Mouse (Mus musculus) kidney, adult 8-10 months (tissue): ENCODE results near the gene Bricd5.

Source experiments
- DNase-seq, 2 experiments: peaks; one replicate each; pipeline ENCODE4 v3.0.0; 2022

Bricd5 gene

GRCm38 (mm10) chr17:24463374-24464133 is 10.1 kb upstream of the Bricd5 start:
- peak; percentile 43 to 49 for DNase-seq

DNA sequence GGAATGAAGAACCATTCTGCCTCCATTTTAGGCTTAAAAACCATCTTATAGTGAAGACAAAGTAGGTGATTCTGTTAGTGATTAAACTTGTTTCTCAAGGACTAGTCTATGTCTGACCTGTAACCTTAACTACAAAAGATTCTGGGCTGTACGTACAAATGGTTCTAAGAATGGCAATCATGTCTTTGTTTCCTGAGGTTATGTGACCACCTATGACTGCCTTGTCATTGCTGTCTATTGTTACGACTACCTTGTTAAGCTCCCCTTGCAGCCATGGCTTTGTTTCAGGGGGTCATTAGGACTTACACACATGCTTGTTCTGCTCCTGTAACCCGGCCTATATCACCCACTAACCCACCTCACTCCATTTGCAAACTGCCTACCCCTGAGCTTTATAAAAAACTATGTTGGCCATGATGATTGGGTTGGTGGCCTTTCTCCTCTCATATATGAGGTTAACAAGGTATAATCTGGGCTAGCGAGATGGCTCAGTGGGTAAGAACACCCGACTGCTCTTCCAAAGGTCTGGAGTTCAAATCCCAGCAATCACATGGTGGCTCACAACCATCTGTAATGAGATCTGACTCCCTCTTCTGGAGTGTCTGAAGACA is 4.9 kb upstream of the Bricd5 start:
- no peak for DNase-seq

GRCm38 (mm10) chr17:24469336-24469909 is 4.3 kb upstream of the Bricd5 start:
- no peak for DNase-seq

DNA sequence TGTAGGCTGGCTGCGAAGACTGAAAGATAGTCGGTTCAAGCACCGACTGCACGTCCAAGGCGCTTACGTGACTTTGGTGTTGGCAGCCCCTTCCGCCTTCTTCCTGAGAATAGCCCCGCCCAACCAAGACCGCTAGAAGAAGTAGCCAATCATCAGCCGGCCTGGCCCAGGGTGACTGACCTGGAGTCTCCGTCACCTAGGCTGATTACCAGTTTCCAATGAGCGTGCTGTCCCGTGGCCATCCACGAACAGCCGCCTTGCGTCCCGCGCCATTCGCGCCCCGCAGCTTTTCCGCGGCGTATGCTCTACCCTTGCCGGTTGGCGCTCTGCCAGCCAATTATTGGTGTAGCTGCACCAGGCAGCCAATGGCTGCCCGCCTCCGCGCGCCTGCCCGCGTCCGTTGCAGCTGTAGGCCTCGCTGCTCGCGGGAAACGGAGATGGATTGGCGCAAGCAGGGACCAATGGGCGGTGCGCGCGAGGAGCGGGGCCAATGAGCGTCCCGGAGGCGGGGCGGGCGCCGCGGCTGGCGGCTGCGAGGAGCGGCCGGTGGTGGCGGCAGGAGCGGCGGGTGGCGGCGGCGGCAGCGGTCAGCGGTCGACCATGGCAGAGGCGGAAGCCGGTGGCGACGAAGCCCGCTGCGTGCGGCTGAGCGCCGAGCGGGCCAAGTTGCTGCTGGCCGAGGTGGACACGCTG is 3.6 kb upstream of the Bricd5 start, which contains the start of the genes E4f1 and Pgp:
Gene E4f1, minus strand, starts transcription at position 404 of the 693 bp plus-strand sequence.
Gene Pgp, plus strand, starts transcription at position 483 of the 693 bp plus-strand sequence.
- peak; percentile 98 for DNase-seq

DNA sequence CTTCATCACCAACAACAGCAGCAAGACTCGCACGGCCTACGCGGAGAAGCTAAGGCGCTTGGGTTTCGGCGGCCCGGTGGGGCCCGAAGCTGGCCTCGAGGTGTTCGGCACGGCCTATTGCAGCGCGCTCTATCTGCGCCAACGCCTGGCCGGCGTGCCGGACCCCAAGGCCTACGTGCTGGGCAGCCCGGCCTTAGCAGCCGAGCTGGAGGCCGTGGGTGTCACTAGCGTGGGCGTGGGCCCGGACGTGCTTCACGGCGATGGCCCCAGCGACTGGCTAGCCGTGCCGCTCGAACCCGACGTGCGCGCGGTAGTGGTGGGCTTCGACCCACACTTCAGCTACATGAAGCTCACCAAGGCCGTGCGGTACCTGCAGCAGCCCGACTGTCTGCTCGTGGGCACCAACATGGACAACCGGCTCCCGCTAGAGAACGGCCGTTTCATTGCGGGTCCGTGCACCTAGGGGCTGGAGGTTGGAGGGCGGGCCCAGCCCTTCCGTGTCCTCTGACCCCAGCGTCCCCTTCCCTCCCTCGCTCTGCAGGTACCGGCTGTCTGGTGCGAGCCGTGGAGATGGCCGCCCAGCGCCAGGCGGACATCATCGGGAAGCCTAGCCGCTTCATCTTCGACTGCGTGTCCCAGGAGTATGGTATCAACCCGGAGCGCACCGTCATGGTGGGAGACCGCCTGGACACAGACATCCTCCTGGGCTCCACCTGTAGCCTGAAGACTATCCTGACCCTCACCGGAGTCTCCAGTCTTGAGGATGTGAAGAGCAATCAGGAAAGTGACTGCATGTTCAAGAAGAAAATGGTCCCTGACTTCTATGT is 2.8 kb upstream of the Bricd5 start:
- no peak for DNase-seq

DNA sequence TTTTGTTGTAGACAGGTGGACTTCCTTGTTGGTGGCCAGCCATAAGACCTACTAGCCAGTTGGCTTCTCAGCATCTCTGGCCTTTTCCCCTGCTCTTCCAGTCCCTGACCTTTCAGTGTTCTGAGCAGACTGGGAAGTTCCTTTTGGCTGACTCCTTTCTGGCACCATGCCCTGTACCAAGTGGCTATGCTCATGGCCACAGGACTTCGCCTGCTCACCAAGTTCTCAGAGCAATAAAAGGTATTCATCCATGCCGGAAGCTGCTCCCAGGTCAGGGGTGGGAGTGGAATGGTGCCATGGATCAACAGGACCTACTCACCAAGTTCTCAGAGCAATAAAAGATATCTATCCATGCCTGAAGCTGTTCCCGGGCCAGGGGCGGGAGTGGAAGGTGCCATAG is 1.2 kb upstream of the Bricd5 start:
- DNase-seq = peak; percentile 89 to 94

- DNase-seq = no peak
These were observed 873 bp downstream of the Bricd5 start for GRCm38 (mm10) chr17:24474557-24474956.

DNA sequence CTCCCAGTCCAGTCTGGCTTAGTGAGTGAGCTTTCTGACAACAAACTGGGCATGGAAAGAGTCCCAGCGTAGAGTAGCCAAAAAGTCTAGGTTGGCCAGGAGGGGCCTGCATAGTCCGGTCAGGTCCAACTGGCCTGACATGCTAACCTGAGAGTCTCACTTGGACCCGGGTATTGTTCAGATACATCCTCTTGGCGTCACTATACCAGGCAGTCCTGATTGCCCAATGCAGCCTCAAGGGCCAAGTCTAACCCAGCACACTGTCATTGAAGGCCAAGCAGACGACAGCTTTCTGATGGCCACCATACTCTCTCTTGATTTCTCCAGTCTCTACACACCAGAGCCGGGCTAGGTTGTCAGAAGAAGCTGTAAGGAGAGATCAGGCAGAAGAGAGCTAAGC is 1.9 kb downstream of the Bricd5 start:
- no peak for DNase-seq

- no peak for DNase-seq
These were observed 2.5 kb downstream of the Bricd5 start for GRCm38 (mm10) chr17:24476022-24476776.

GRCm38 (mm10) chr17:24477053-24477984 is 3.6 kb downstream of the Bricd5 start:
- no peak for DNase-seq

DNA sequence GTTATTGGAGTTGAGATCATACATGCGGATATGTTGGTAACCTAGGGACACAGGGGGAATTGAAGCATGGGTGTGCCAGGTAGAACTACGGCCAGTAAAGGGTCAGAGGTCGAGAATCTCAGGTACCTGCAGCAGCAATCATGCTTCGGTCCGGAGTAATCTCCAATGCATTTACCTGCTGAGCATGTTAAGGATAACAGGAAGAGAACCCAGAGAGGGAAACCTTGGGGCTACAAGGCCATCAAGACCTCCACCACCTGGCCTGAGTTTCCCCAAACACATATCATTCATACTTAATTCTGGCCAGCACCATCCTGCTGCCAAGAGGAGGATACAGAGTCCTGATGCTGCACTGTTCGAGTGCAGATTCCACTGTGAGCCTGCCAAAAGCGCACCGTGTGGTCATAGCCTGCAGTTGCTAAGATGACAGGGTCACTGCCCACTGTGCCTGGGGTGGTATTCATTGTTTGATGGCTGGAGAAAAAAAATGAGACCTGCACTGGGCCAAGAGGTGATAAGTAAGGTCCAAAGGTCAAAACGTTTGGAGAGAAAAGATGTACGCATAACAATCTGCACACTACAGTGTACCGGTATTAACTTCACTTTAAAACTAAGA is 4.4 kb downstream of the Bricd5 start:
- peak; percentile 29 to 35 for DNase-seq

- DNase-seq = peak; percentile 95 to 97
These were observed 5.1 kb downstream of the Bricd5 start, which contains the start of gene Mlst8 for GRCm38 (mm10) chr17:24478663-24479380. TSS of gene Mlst8 (minus strand) at chr17:24479078.

- DNase-seq = no peak
These were observed 5.7 kb downstream of the Bricd5 start for GRCm38 (mm10) chr17:24479431-24479830.

GRCm38 (mm10) chr17:24480201-24480826 is 6.6 kb downstream of the Bricd5 start:
- no peak for DNase-seq

GRCm38 (mm10) chr17:24481027-24481815 is 7.5 kb downstream of the Bricd5 start:
- no peak for DNase-seq

DNA sequence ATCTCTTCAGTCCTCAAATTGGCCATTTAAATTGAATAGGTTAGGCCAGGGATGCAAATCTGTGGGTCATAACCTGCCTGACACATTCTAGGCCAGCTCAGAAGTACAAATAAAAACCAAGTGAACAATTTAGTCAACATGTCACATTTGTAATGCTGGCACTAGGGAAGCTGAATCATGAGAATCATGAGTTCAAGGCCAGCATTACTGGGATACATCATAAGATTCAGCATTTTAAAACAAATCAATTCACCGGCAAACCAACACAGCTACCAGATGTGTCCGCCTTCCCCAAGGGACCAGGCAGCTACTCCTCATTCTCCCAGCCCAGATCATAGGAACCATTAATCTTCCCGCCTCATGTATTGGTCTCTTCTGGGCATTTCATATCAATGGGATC is 9.8 kb downstream of the Bricd5 start:
- no peak for DNase-seq

GRCm38 (mm10) chr17:24485090-24485860 is 11.6 kb downstream of the Bricd5 start:
- DNase-seq = no peak
